Mouse (Mus musculus): ENCODE measurements around the gene Dclk3.

GRCm38 (mm10) chr9:111449880-111450279, 11.0 kb downstream of the Dclk3 start:
- TF ChIP-seq CTCF (IDR thresholded peaks at IDR 0.05; ENCODE audit: low read depth, low read length) (no peak), POLR2A (IDR thresholded peaks at IDR 0.05; ENCODE audit: insufficient read depth, low read length) (no peak)

Data from ES-Bruce4 (cell line).